Mouse (Mus musculus): ENCODE data around the gene Gtpbp1. TPM values are rescaled to one million over a fixed set of nuclear protein-coding genes. Genes with fewer than 3 reads are reported as not detected.
"Not testable (repeated sequence)": the region's sequence is repeated elsewhere in the genome, so short reads cannot be mapped to it uniquely, and the experiment has no call there.

The Gtpbp1 gene
- polyA plus RNA-seq, 1 experiment from 2014 or later = 38.1 TPM

DNA sequence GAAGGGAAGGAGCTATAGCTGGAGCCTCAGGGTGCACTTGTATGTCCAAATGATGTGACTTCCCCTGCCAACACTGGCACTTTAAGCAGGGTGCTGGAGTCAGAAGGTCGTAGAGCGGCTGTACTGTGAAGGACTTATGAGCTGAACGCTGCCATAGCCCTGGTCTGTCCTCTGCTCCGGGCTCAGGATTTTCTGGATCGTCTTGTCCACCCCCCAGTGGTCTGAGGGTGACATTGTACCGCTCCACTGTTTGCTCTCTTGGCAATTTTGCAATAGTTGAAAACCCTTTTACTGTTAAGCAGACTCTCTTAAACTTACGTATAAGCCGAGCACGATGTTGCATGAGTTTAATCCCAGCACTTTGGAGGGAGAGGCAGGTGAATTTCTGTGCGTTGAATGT, 21.4 kb upstream of the Gtpbp1 start:
- H3K36me3 ChIP-seq = peaks cover 46% of the 10 kb centered on the region
- ATAC-seq (ENCODE audit: low read depth) = no peak

GRCm38 (mm10) chr15:79670249-79670971, 20.2 kb upstream of the Gtpbp1 start, which contains the start of gene Tomm22:
TSS of gene Tomm22 (plus strand) at chr15:79670861.
- H3K4me3 ChIP-seq = peak within 1 kb of the TSS; percentile 84
- H3K9ac ChIP-seq = peak within 1 kb of the TSS; percentile 88
- H3K27me3 ChIP-seq = no peaks in the 10 kb centered on the region
- H3K27ac ChIP-seq (replicated peaks) = 0 out of 2 replicates have a peak within 1 kb of the TSS, but pooled peaks have one; percentile 56
- H3K36me3 ChIP-seq = peaks cover 55% of the 10 kb centered on the region
- H3K4me2 ChIP-seq = peak within 1 kb of the TSS; percentile 84
- WGBS = 20% methylated on average over 32 of the region's 33 CpGs
- H3K4me1 ChIP-seq (replicated peaks) = peaks cover 7% of the 10 kb centered on the region
- peak; percentile 96 for ATAC-seq (ENCODE audit: low read depth)
- H3K9me3 ChIP-seq = no peaks in the 10 kb centered on the region

More for the DNA sequence above, 21.4 kb upstream of the Gtpbp1 start:
- H3K4me2 ChIP-seq = no peak overlapping the region
- H3K4me1 ChIP-seq (replicated peaks) = peaks cover 7% of the 10 kb centered on the region
- H3K9me3 ChIP-seq = no peaks in the 10 kb centered on the region
- H3K27ac ChIP-seq (replicated peaks) = no peak overlapping the region
- 79% methylated on average over 10 of the region's 10 CpGs for WGBS
- no peak overlapping the region for H3K4me3 ChIP-seq
- H3K9ac ChIP-seq = no peak overlapping the region
- no peaks in the 10 kb centered on the region for H3K27me3 ChIP-seq

GRCm38 (mm10) chr15:79670972-79671299, 19.7 kb upstream of the Gtpbp1 start:
- Histone ChIP-seq H3K9ac (peak overlapping the region; percentile 88), H3K4me1 (replicated peaks) (peaks cover 7% of the 10 kb centered on the region), H3K9me3 (no peaks in the 10 kb centered on the region), H3K4me3 (peak overlapping the region; percentile 84), H3K27me3 (no peaks in the 10 kb centered on the region), H3K4me2 (peak overlapping the region; percentile 84), H3K27ac (replicated peaks) (0 out of 2 replicates have a peak overlapping the region, but pooled peaks have one; percentile 56), H3K36me3 (peaks cover 54% of the 10 kb centered on the region)
- peak; percentile 52 for ATAC-seq (ENCODE audit: low read depth)
- WGBS = under 1% methylated on average over 37 of the region's 37 CpGs

DNA sequence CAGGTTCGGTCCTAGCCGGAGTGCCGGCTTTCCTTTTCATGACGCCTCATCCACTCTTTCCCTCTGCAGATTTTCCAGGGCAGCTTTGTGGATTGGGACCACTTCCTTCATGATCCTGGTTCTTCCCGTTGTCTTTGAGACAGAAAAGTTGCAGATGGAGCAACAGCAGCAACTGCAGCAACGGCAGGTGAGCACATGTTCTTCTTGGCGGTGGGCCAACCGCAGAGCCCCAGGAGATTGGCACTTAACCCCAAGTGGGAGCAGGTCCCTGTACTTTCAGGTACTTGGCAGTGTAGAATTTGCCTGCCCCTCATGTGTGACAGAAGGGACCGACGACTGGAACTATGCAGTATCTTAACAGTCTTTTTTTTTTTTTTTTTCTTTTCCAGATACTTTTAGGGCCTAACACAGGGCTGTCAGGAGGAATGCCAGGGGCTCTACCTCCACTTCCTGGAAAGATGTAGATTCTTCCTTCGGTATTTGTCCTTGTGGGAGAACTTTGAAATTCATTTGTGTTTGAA, 18.8 kb upstream of the Gtpbp1 start:
- Histone ChIP-seq H3K4me2 (peak overlapping the region; percentile 84), H3K36me3 (peaks cover 54% of the 10 kb centered on the region), H3K4me3 (peak overlapping the region; percentile 84), H3K9ac (0 out of 2 replicates have a peak overlapping the region, but pooled peaks have one; percentile 38)
- WGBS = 87% methylated on average over 11 of the region's 11 CpGs
- not testable (repeated sequence) for H3K9me3 ChIP-seq; H3K27me3 ChIP-seq; ATAC-seq (ENCODE audit: low read depth); H3K4me1 ChIP-seq (replicated peaks); H3K27ac ChIP-seq (replicated peaks)

GRCm38 (mm10) chr15:79677936-79678335, 12.7 kb upstream of the Gtpbp1 start:
- no peak overlapping the region for H3K4me3 ChIP-seq
- H3K36me3 ChIP-seq = peaks cover 45% of the 10 kb centered on the region
- H3K27ac ChIP-seq (replicated peaks) = no peak overlapping the region
- no peaks in the 10 kb centered on the region for H3K27me3 ChIP-seq
- no peaks in the 10 kb centered on the region for H3K9me3 ChIP-seq
- WGBS = 83% methylated on average over 2 of the region's 2 CpGs
- H3K4me2 ChIP-seq = no peak overlapping the region
- H3K4me1 ChIP-seq (replicated peaks) = peaks cover 17% of the 10 kb centered on the region
- H3K9ac ChIP-seq = no peak overlapping the region
- no peak for ATAC-seq (ENCODE audit: low read depth)

GRCm38 (mm10) chr15:79681973-79682372, 8.7 kb upstream of the Gtpbp1 start:
- H3K4me3 ChIP-seq = no peak overlapping the region
- WGBS = 88% methylated on average over 4 of the region's 4 CpGs
- H3K4me2 ChIP-seq = no peak overlapping the region
- peaks cover 54% of the 10 kb centered on the region for H3K4me1 ChIP-seq (replicated peaks)
- no peak for ATAC-seq (ENCODE audit: low read depth)
- no peaks in the 10 kb centered on the region for H3K9me3 ChIP-seq
- peaks cover 9% of the 10 kb centered on the region; the same call in 1 of the 2 replicates for H3K36me3 ChIP-seq
- H3K27ac ChIP-seq (replicated peaks) = no peak overlapping the region
- H3K27me3 ChIP-seq = no peaks in the 10 kb centered on the region
- H3K9ac ChIP-seq = no peak overlapping the region

- H3K4me3 ChIP-seq = no peak overlapping the region
- WGBS = 88% methylated on average over 6 of the region's 6 CpGs
- H3K9ac ChIP-seq = peak overlapping the region; percentile 95; the same call in 1 of the 2 replicates
- 0 out of 2 replicates have a peak, but pooled peaks cover 8% of the 10 kb centered on the region for H3K36me3 ChIP-seq
- H3K27ac ChIP-seq (replicated peaks) = no peak overlapping the region
- no peak for ATAC-seq (ENCODE audit: low read depth)
- no peaks in the 10 kb centered on the region for H3K9me3 ChIP-seq
- H3K4me1 ChIP-seq (replicated peaks) = peaks cover 56% of the 10 kb centered on the region
- H3K4me2 ChIP-seq = peak overlapping the region; percentile 87
- no peaks in the 10 kb centered on the region for H3K27me3 ChIP-seq
These were observed 7.5 kb upstream of the Gtpbp1 start for GRCm38 (mm10) chr15:79683146-79683545.

- ATAC-seq (ENCODE audit: low read depth) = no peak
- H3K36me3 ChIP-seq = 0 out of 2 replicates have a peak, but pooled peaks cover 8% of the 10 kb centered on the region
- H3K4me1 ChIP-seq (replicated peaks) = peaks cover 61% of the 10 kb centered on the region
- no peak overlapping the region for H3K27ac ChIP-seq (replicated peaks)
- WGBS = 78% methylated on average over 19 of the region's 19 CpGs
- no peaks in the 10 kb centered on the region for H3K27me3 ChIP-seq
- peak overlapping the region; percentile 95 for H3K9ac ChIP-seq
- peak overlapping the region; percentile 87 for H3K4me2 ChIP-seq
- H3K9me3 ChIP-seq = no peaks in the 10 kb centered on the region
- peak overlapping the region; percentile 93 for H3K4me3 ChIP-seq
These were observed 6.8 kb upstream of the Gtpbp1 start for GRCm38 (mm10) chr15:79683707-79684465.

- H3K4me2 ChIP-seq = peak overlapping the region; percentile 87
- H3K27ac ChIP-seq (replicated peaks) = no peak overlapping the region
- peak overlapping the region; percentile 95 for H3K9ac ChIP-seq
- no peak for ATAC-seq (ENCODE audit: low read depth)
- H3K9me3 ChIP-seq = no peaks in the 10 kb centered on the region
- H3K4me1 ChIP-seq (replicated peaks) = peaks cover 64% of the 10 kb centered on the region
- no peaks in the 10 kb centered on the region for H3K27me3 ChIP-seq
- peak overlapping the region; percentile 93 for H3K4me3 ChIP-seq
- WGBS = 82% methylated on average over 6 of the region's 6 CpGs
- 0 out of 2 replicates have a peak, but pooled peaks cover 4% of the 10 kb centered on the region for H3K36me3 ChIP-seq
These were observed 6.0 kb upstream of the Gtpbp1 start for GRCm38 (mm10) chr15:79684616-79685015.

DNA sequence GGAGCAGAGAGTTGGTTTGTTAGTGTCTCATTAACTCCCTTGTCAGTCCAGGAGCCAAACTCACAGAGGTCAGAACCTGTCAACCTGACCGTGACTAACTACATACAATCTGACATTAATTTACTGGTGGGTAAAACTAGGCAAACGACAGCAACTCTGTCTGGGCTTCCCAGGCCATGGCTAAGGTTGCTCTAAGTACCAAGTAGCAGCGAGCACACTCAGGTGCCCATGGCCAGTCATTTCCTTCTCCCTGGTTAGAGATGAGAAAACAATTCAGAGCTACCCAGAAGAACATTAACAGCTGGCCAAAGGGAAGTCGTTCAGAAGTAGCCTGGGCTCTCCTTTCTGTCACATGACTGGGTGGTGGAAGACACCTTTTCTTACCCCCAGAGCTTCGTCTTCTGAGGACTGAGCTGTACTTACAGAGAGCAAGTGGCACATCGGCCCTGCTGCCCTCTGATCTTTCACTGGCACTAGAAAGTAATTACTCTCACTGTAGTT, 5.5 kb upstream of the Gtpbp1 start:
- Histone ChIP-seq H3K9ac (peak overlapping the region; percentile 95), H3K36me3 (0 out of 2 replicates have a peak, but pooled peaks cover 3% of the 10 kb centered on the region), H3K27me3 (no peaks in the 10 kb centered on the region), H3K4me2 (peak overlapping the region; percentile 87), H3K27ac (replicated peaks) (no peak overlapping the region), H3K9me3 (no peaks in the 10 kb centered on the region), H3K4me1 (replicated peaks) (peaks cover 69% of the 10 kb centered on the region), H3K4me3 (peak overlapping the region; percentile 93)
- ATAC-seq (ENCODE audit: low read depth) = no peak
- 49% methylated on average over 6 of the region's 6 CpGs for WGBS

GRCm38 (mm10) chr15:79686046-79686869, 4.4 kb upstream of the Gtpbp1 start:
- Histone ChIP-seq H3K9me3 (no peaks in the 10 kb centered on the region), H3K27ac (replicated peaks) (no peak overlapping the region), H3K36me3 (0 out of 2 replicates have a peak, but pooled peaks cover 3% of the 10 kb centered on the region), H3K9ac (peak overlapping the region; percentile 95), H3K27me3 (no peaks in the 10 kb centered on the region), H3K4me1 (replicated peaks) (peaks cover 64% of the 10 kb centered on the region), H3K4me2 (peak overlapping the region; percentile 87), H3K4me3 (peak overlapping the region; percentile 93)
- WGBS = 18% methylated on average over 15 of the region's 15 CpGs
- ATAC-seq (ENCODE audit: low read depth) = no peak
